Mouse (Mus musculus): ENCODE measurements around the gene Socs2.

- no peak for TF ChIP-seq TAL1 (conservative IDR thresholded peaks at IDR 0.05; ENCODE audit: low read depth, low read length)
- no peak for TF ChIP-seq CTCF (IDR thresholded peaks at IDR 0.05; ENCODE audit: low read depth, low read length)
- TF ChIP-seq GATA1 (IDR thresholded peaks at IDR 0.05; ENCODE audit: borderline replicate concordance, low read length) = no peak
- TF ChIP-seq POLR2AphosphoS5 (IDR thresholded peaks at IDR 0.05; ENCODE audit: insufficient replicate concordance, low read depth, low read length) = no peak
- no peak for TF ChIP-seq GATA2 (IDR thresholded peaks at IDR 0.05; ENCODE audit: borderline replicate concordance, low read depth, low read length)
Measured at GRCm38 (mm10) chr10:95456103-95456502, 39.1 kb upstream of the Socs2 start.

Data from G1E (cell line).